Mouse (Mus musculus) ZHBTc4 (cell line): Measurements from ENCODE around the gene Rasd2.

ENCODE experiments used
- DNase-seq: peaks from one replicate; pipeline ENCODE4 v3.0.0-alpha.2; 2011; ENCODE audit warnings: low read depth, low spot score

The Rasd2 gene

DNA sequence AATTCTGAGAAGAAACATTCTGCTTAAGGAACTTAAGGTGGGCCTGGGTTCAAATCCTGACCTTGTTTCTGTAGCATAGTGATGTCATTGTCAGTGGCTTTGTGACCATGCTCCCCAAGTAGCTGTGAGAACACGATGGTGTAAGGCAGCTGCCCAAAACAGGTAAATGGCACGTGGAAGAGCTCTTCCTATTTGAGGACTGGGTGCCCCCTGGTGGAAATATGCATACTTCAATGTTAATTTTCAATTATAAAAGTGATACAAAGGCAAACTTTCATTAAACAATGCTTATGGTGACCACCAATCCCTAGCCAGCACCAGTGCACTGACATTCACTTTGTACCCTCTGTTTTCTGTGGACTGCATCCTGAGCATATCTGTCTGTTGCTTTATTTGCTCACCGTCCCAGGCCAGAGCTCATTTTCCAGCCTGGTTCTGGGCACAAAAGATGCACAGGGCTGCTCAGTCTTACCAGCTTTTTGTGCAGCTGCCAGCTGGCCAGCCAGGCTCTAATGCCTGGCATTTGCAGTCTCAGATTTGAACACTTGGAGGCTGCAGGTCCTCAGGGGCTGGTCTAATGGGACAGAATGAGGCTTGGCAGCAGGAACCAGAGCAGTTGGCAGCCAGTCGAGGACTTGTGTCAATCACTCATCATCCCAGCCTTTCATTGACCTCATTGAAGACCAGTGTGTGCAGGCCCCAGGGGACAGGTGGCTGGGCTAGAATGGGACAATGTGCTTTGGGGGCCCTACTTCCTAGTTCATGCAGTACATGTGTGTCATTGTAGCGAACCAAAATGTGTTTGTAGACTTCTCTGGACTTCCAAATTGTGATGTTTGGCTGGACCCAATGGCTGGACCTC is 6.4 kb downstream of the Rasd2 start:
- no peak for DNase-seq

DNA sequence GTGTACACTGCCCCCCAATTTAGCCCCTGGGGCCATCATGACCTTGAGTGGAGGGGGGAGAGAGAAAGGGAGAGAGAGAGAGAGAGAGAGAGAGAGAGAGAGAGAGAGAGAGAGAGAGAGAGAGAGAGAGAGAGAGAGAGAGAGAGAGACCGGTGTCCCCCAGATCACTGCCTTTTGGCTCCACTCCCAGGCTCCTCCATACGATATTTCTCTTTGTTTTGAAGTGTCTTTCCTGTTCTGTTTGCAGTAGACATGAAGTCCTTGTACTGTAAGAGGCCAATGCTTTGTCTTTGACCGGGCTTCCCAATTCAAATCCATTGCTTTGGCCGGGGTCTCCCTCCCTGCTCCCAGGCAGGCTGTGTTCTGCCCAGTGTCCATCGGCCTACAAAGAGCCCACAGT is 8.9 kb downstream of the Rasd2 start:
- DNase-seq: no peak

DNA sequence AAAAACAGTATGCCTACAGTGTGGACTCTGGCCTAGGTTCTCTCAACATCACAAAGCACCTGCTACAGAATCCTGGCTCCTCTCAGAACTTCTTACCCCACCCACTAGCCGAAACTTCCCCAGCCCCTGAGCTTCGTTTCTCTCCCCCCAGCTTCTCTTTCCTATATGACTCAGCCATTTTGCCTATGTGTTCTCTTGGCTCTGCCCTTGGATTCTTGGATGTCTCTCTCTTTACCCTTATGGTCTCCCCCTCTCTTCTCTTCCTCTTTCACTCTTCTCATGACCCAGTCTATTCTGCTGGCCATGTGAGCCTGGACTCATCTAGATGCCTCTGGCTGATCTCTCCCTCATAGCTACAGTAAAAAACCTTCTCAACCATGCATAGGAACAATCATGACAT is 13.0 kb downstream of the Rasd2 start:
- no peak for DNase-seq

- peak; percentile 31 for DNase-seq
Measured at GRCm38 (mm10) chr8:75233915-75234554, 20.3 kb downstream of the Rasd2 start.

- DNase-seq: peak; percentile 24
Measured at GRCm38 (mm10) chr8:75247331-75247730, 33.6 kb downstream of the Rasd2 start.

GRCm38 (mm10) chr8:75249186-75249585 is 35.4 kb downstream of the Rasd2 start:
- DNase-seq: no peak

- DNase-seq: no peak
Measured at GRCm38 (mm10) chr8:75254027-75254426, 40.3 kb downstream of the Rasd2 start.

- DNase-seq: no peak
Measured at GRCm38 (mm10) chr8:75255635-75256034, 41.9 kb downstream of the Rasd2 start.

GRCm38 (mm10) chr8:75272166-75272565 is 58.4 kb downstream of the Rasd2 start:
- peak; percentile 44 for DNase-seq
